Mouse (Mus musculus) urinary bladder, postnatal 4 days (tissue): ENCODE measurements around the gene Fam222b.
A peak's percentile ranks its signal among the peaks of the same experiment; 100 is the strongest.
"Not testable (repeated sequence)": the region's sequence is repeated elsewhere in the genome, so short reads cannot be mapped to it uniquely, and the experiment has no call there.

Experiments
- DNase-seq, 2 experiments: peaks; one replicate each; pipeline ENCODE4 v3.0.0; 2021 to 2022; ENCODE audit warnings: low spot score in 2 of 2

Fam222b gene

GRCm38 (mm10) chr11:78180081-78180761 is 85.8 kb downstream of the Fam222b start:
- DNase-seq, result no peak

GRCm38 (mm10) chr11:78181830-78182357 is 87.4 kb downstream of the Fam222b start:
- DNase-seq, result no peak

GRCm38 (mm10) chr11:78182450-78182849 is 88.0 kb downstream of the Fam222b start:
- DNase-seq, result no peak

GRCm38 (mm10) chr11:78182961-78183844 is 88.7 kb downstream of the Fam222b start, which contains the start of gene Rpl23a:
Rpl23a (minus strand) TSS chr11:78183584.
- peak; percentile 72 to 74 for DNase-seq

GRCm38 (mm10) chr11:78183884-78184514 is 89.5 kb downstream of the Fam222b start:
- DNase-seq, result no peak

GRCm38 (mm10) chr11:78184702-78185101 is 90.2 kb downstream of the Fam222b start:
- DNase-seq, result not testable (repeated sequence)

- peak; percentile 80 to 89 for DNase-seq
Measured at GRCm38 (mm10) chr11:78188331-78189233, 94.1 kb downstream of the Fam222b start, which contains the start of gene Rab34. Rab34 (plus strand) TSS chr11:78188430.

GRCm38 (mm10) chr11:78189234-78190040 is 95.0 kb downstream of the Fam222b start:
- DNase-seq, result peak; percentile 79 to 80

GRCm38 (mm10) chr11:78190041-78190440 is 95.6 kb downstream of the Fam222b start:
- no peak for DNase-seq

- DNase-seq, result no peak
Measured at GRCm38 (mm10) chr11:78193113-78193512, 98.7 kb downstream of the Fam222b start, which contains the start of gene Proca1. Proca1 (plus strand) TSS chr11:78193392.

- DNase-seq, result peak; percentile 76 to 86
Measured at GRCm38 (mm10) chr11:78194411-78195100, 100.1 kb downstream of the Fam222b start.

- no peak for DNase-seq
Measured at GRCm38 (mm10) chr11:78195101-78195863, 100.8 kb downstream of the Fam222b start.

GRCm38 (mm10) chr11:78202372-78202771 is 107.9 kb downstream of the Fam222b start:
- DNase-seq, result no peak

- no peak for DNase-seq
Measured at GRCm38 (mm10) chr11:78204287-78204686, 109.8 kb downstream of the Fam222b start.

GRCm38 (mm10) chr11:78205361-78206206 is 111.1 kb downstream of the Fam222b start:
- no peak for DNase-seq
